Mouse (Mus musculus): Measurements from ENCODE around the gene Myh3. TPM values are rescaled to one million over a fixed set of nuclear protein-coding genes. Genes with fewer than 3 reads are reported as not detected.

Gene Myh3
- polyA plus RNA-seq, 1 experiment, result 0.92 TPM

- no peak for DNase-seq (ENCODE audit: extremely low spot score in 1 of 2, low spot score in 1 of 2)
These were observed 62.9 kb downstream of the Myh3 start for GRCm38 (mm10) chr11:67141031-67141430.

- no peak for DNase-seq (ENCODE audit: extremely low spot score in 1 of 2, low spot score in 1 of 2)
These were observed 63.9 kb downstream of the Myh3 start for GRCm38 (mm10) chr11:67142047-67142446.

- no peak for DNase-seq (ENCODE audit: extremely low spot score in 1 of 2, low spot score in 1 of 2)
These were observed 65.0 kb downstream of the Myh3 start for GRCm38 (mm10) chr11:67143065-67143464.

- DNase-seq (ENCODE audit: extremely low spot score in 1 of 2, low spot score in 1 of 2), result no peak
These were observed 65.9 kb downstream of the Myh3 start for GRCm38 (mm10) chr11:67143863-67144498.

- DNase-seq (ENCODE audit: extremely low spot score in 1 of 2, low spot score in 1 of 2), result no peak
These were observed 66.6 kb downstream of the Myh3 start for GRCm38 (mm10) chr11:67144559-67145265.

GRCm38 (mm10) chr11:67145482-67146408, 67.6 kb downstream of the Myh3 start:
- DNase-seq (ENCODE audit: extremely low spot score in 1 of 2, low spot score in 1 of 2), result no peak

- no peak for DNase-seq (ENCODE audit: extremely low spot score in 1 of 2, low spot score in 1 of 2)
These were observed 68.5 kb downstream of the Myh3 start for GRCm38 (mm10) chr11:67146409-67147282.

- DNase-seq (ENCODE audit: extremely low spot score in 1 of 2, low spot score in 1 of 2), result no peak
These were observed 69.3 kb downstream of the Myh3 start for GRCm38 (mm10) chr11:67147283-67147921.

GRCm38 (mm10) chr11:67148286-67149012, 70.3 kb downstream of the Myh3 start:
- no peak for DNase-seq (ENCODE audit: extremely low spot score in 1 of 2, low spot score in 1 of 2)

GRCm38 (mm10) chr11:67150237-67150636, 72.1 kb downstream of the Myh3 start:
- DNase-seq (ENCODE audit: extremely low spot score in 1 of 2, low spot score in 1 of 2), result no peak

GRCm38 (mm10) chr11:67151159-67151558, 73.1 kb downstream of the Myh3 start:
- no peak for DNase-seq (ENCODE audit: extremely low spot score in 1 of 2, low spot score in 1 of 2)

Other genes starting within 250 kb of the Myh3 start
- gene Pirt, start 166.3 kb upstream of the Myh3 start, polyA plus RNA-seq (2012; rRNA removed), result 0.15 and 0.18 TPM in 2 replicates
- not detected in 2 replicates for gene Tmem238l, start 121.7 kb upstream of the Myh3 start, polyA plus RNA-seq (2012; rRNA removed)
- 0.74 and 0.97 TPM in 2 replicates for gene Tmem220, start 53.1 kb upstream of the Myh3 start, polyA plus RNA-seq (2012; rRNA removed)
- gene Adprm, start 25.7 kb upstream of the Myh3 start, polyA plus RNA-seq (2012; rRNA removed), result 22.2 and 24.9 TPM in 2 replicates
- 6.2 and 7.4 TPM in 2 replicates for gene Sco1, start 25.6 kb upstream of the Myh3 start, polyA plus RNA-seq (2012; rRNA removed)
- gene Myh2, start 92.7 kb downstream of the Myh3 start, polyA plus RNA-seq (2012; rRNA removed), result 0.19 and 0.38 TPM in 2 replicates
- 0.12 and 0.32 TPM in 2 replicates for gene Myh1, start 121.8 kb downstream of the Myh3 start, polyA plus RNA-seq (2012; rRNA removed)
- gene Myh4, start 159.7 kb downstream of the Myh3 start, polyA plus RNA-seq (2012; rRNA removed), result 0.14 and 0.53 TPM in 2 replicates
- 0.40 and 0.60 TPM in 2 replicates for gene Myh8, start 198.8 kb downstream of the Myh3 start, polyA plus RNA-seq (2012; rRNA removed)
- 0.28 and 0.53 TPM in 2 replicates for gene Myh13, start 243.4 kb downstream of the Myh3 start, polyA plus RNA-seq (2012; rRNA removed)